Mouse (Mus musculus) layer of hippocampus, postnatal 14 days (tissue): ENCODE results near the gene Cyp26a1. TPM values are rescaled to one million over a fixed set of nuclear protein-coding genes. Genes with fewer than 3 reads are reported as not detected.

Experiments used
- DNase-seq, 2 experiments: peaks; one replicate each; pipeline ENCODE4 v3.0.0; 2021 to 2022; ENCODE audit warnings: low spot score in 2 of 2, mixed read lengths in 1 of 2
- total RNA-seq, 2 experiments: library from RNA; stranded (reverse); gene quantifications; 2 replicates each; pipeline ENCODE4 v1.2.3; 2021

Cyp26a1 gene
- total RNA-seq, 2 experiments from 2014 or later, result 0.21 to 0.71 TPM

- no peak for DNase-seq
These were observed 919 bp downstream of the Cyp26a1 start for GRCm38 (mm10) chr19:37698273-37699160.

DNA sequence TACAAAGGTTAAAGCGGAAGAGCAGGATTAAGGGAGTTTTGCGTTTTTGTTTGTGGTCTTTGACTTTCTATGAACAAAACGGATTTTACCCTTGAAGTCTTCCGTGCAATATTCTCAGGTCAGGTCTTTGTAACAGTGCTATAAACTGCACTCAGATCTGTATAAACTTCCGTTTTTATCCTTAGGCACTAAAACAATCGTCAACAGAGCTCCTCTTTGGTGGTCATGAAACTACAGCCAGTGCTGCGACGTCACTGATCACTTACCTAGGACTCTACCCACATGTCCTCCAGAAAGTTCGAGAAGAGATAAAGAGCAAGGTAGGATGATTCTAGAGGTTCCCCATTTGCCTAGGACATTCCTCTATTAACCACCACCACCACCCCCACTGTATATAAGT, 2.1 kb downstream of the Cyp26a1 start:
- no peak for DNase-seq

DNA sequence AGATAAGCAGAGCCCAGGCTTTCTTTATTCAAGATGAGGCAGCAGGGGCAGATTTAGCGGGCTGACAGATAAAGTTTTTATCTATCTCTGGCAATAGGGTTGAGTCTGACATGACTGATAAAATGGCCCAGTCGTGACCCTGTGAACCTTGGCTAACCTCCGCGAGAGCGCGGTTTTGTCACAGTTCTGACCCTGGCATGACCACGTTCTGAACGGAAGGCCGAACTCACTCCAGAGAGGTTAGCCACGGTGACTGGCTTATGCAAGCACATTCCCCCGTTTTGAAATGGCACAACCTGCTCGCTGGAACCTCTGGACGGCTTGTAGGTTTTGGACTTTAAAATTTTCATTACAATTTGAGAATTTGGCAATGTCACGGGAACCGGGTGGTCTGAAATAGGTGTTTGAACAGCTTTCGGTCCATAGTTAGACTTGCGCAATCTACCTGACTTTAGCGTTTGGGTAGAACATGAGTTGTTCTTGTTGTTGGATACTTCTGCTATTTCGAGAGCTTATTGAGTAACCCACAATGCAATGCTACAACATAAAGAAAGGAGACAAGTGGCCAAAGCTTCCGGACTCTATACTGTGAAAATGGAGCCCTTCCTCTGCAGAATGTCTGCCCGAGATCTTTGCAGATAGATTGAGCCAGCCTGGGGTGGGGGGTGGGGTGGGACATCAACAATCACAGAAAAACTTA, 4.9 kb downstream of the Cyp26a1 start:
- DNase-seq, result no peak

GRCm38 (mm10) chr19:37703902-37704509, 6.4 kb downstream of the Cyp26a1 start:
- DNase-seq, result peak; percentile 63 to 67

DNA sequence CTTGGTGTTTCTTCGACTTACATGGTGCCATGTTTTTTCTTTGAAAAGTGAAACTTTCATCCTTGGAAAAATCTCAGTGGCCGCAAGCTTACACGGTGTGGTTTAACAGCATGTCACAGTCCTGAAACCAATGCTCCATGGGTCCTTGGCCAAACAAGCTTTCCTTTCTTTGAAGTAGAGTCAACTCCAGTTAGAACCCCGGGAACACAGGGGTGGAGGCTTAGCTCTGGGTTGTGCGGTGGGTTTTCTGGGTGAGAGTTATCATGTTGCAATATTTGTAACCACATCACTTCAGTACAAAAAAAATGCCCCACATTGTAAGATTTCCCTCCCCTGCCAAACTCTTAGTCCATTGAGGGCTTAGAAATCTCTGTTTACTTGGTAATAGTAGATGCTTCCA, 8.1 kb downstream of the Cyp26a1 start:
- no peak for DNase-seq

DNA sequence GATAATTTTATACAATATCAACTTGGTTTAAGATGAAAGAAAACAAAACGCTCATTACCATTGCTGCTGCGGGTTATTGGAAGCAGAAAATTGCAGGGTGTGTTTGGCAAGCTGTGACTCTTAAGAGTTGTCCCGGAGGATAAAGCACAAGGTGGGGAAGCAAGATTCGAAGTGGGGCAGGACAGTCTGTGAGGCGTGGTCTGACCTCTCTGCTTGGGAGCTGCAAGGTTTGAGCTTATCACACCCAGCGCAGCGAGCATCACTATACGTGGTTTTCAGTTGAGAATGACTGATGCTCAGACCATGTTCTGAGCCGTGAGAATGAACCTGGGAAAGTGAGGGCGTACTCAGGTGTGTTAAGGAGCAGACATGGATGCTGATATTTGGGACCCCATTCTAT, 17.1 kb downstream of the Cyp26a1 start:
- no peak for DNase-seq

DNA sequence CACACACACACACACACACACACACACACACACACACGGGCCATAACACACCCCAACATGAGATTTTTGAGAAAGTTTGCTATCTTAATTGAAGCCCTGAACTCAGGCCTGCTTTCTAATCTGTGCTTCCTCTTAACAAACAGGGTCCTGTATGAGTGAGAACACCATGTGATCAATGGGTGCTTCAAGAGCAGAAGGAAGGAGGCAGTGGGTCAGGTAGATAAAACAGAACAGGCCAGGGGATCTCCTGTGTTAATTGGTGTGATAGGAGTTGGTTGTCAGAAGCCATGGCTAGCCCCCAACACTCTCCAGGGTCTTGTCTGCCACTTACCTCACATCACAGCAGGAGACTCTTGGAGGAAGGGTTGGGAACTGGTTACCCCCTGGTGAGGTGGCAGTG, 18.4 kb downstream of the Cyp26a1 start:
- DNase-seq, result no peak

DNA sequence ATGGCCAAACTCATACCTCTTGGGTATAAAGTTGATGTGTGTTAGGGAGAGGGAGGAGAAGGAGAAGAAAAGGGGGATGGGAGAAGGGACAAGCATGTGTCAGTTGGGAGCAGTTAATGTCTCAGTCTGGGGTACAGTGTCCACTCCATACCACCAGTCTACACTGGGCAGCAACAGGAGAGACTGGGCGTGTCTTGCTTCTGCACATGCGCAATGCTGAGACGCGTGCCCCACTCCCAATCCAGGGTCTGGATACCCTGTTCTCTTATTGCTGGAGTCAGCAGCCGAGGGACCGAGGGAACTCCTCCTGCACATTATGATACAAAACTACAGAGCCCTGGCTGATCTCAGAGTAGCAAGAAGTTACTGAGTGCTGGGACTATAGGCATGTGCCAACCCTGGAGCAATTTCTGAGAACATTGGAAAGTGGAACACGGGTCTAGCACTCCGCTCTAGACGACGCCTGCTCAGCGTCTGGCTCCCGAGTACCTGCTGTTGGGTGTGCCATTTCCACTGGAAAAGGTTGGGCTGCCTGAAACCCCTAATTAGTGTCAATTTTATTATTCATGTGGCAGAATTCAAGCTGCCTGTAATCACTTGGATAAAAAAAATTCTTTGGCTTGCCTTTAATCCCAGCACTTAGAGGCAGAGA, 19.1 kb downstream of the Cyp26a1 start:
- DNase-seq, result no peak

DNA sequence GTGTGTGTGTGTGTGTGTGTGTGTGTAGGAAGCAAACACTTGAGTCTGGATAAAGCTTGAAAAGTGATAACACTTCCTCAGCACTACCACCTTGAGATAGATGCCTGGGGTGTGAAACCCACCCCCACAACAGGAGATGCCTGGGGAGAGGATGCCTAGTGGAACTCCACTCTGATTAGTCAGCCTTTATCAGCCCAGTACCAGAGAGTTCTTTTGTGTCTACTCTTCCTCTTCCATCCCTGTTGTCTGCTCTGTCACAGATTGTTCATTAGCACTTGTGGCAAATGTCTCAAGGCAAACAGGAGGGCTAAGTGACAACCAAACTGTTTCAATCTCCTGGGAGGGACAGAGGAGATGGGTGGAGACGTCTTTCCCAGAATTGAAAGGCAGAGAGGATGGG, 21.6 kb downstream of the Cyp26a1 start:
- no peak for DNase-seq

DNA sequence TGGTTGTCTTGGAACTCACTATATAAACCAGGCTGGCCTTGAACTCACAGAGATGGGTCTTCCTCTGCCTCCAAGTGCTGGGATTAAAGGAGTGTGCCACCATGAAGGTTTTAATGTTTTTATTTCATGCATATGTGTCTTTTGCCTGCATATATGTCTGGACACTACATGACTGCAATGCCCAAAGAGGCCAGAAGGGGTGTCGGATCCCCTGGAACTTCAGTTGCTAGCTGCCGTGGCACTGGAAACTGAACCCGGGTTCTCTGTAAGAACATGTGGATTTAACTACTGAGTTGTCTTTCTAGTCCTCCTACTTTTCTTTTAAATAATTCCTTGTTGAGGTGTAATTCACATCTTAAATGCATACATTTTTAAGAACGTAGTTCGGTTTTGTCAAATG, 27.0 kb downstream of the Cyp26a1 start:
- DNase-seq, result no peak

DNA sequence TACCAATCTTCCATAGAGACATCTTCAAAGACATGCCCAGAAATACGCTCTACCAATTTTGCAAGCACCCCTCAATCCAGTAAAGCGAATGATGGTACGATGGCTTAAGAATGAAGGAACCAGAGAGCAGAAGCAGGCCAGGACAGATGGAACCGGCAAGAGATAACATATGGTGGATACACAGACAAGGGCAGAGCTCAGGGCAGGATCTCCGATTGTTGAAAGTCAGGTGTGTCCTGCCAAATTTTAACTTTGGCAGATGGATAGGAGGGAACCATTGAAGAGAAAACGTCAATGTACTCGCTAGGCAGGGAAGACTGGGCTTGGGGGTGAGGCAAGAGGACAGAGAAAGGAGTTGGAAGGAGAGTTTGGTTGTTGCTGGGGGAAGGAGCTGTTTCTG, 29.0 kb downstream of the Cyp26a1 start:
- DNase-seq, result no peak

DNA sequence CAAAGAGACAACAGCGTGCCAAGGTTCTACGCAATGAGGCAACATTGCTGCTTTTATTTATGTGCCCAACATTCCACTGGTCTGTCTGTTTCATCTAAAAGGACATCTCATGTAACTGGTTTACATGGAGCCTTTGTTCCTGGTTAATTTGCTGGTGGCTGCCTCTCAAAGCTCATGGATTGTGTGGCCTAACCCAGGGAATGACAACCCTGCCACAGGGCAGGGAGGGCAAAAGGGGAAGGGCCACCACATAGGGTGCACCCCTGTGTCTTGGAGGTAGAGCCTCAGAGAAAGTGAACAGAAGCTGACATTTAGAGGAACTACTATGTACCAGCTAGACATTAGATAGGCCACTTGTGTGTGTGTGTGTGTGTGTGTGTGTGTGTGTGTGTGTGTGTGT, 29.8 kb downstream of the Cyp26a1 start:
- no peak for DNase-seq

DNA sequence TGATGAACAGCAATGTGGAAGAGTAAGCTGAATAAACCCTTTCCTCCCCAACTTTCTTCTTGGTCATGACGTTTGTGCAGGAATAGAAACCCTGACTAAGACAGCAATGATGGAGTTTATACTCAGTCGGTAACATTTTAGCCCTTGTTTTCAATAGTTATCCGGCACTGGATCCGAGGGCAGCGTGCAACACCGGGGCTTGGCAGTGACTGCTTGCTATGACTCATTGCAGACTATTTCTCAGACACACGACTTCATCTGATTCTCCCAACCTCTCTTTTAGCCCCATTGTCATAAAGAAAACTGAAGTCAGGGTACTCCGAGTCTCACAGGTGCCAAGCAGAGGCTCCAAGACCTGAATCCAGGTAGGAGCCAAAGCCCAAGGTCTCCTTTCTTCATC, 37.8 kb downstream of the Cyp26a1 start:
- DNase-seq, result no peak

- no peak for DNase-seq
These were observed 41.0 kb downstream of the Cyp26a1 start for GRCm38 (mm10) chr19:37738575-37738974.

DNA sequence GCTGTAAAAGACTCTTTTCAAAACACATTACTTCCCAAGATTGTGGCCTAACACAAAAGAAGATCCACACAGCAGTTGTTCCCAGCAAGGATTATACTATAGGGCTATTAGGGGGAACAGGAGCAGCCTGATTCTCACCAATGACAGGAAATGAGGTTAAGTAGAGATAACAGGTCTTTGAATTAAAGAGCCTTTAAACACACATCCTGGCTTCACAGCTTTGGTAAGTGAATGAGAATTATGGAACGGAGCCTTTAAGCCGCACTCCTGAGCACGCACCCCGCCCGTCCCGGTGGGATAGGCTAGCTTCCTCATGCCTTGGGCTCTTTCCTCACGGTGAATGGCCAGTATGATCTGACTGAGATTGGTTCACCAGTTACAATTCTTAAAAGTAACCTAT, 42.4 kb downstream of the Cyp26a1 start:
- no peak for DNase-seq

Other genes with a start within 250 kb of the Cyp26a1 start
- gene Exoc6, start 147.4 kb upstream of the Cyp26a1 start, total RNA-seq, result 10 to 100 TPM; 50.1 to 52.5 TPM
- gene Cyp26c1, start 12.2 kb upstream of the Cyp26a1 start, total RNA-seq, result under 1 TPM; 0.21 to 0.44 TPM